Mouse (Mus musculus): ENCODE data around the gene Gm10142. TPM values are rescaled to one million over a fixed set of nuclear protein-coding genes. Genes with fewer than 3 reads are reported as not detected.

The Gm10142 gene
- polyA plus RNA-seq (2012; rRNA removed) (not detected in 2 replicates), polyA plus RNA-seq (2014; fragmentation: Nextera tagmentation; extraction: Ambion mirVana) (not detected in 2 replicates)

DNA sequence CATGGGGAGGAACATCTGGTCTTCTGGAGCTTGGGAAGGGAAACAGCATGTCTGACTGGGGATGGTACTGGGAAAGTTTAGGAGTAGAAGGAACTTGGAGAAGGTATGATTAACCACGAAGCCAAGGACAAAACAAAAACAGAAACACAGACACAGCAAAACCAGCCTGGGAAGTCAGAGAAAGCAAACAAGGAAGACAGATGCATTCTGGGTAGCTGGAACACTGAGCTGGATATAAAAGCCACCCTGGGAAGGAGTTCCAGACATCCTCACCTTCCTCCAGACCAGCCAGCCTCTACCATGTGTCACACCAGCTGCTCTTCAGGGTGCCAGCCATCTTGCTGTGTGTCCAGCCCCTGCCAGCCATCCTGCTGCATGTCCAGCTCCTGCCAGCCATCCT, at the start of gene Gm10142:
Gm10142 (plus strand) TSS at position 301 of the 400 bp plus-strand sequence.
- TF ChIP-seq POLR2A (IDR thresholded peaks at IDR 0.05; ENCODE audit: borderline replicate concordance, extremely low read depth, insufficient read depth, insufficient read length) = no peak
- 93% methylated on average over 1 of the region's 1 CpGs for WGBS
- ATAC-seq (ENCODE audit: low FRiP score, low read depth) = no peak
- H3K4me3 ChIP-seq (replicated peaks; ENCODE audit: low read length) = no peak within 1 kb of the TSS
- no peak within 1 kb of the TSS for H3K27ac ChIP-seq (replicated peaks; ENCODE audit: low read depth, low read length)
- H3K36me3 ChIP-seq (ENCODE audit: control insufficient read depth, insufficient read depth, low read length) = no peaks in the 10 kb centered on the region
- no peaks in the 10 kb centered on the region for H3K9me3 ChIP-seq (ENCODE audit: control insufficient read depth, low read length)
- no peak within 1 kb of the TSS for H3K4me2 ChIP-seq (replicated peaks; ENCODE audit: low read depth, low read length, severe bottlenecking)
- H3K4me1 ChIP-seq (ENCODE audit: control insufficient read depth, insufficient read depth, low read length) = no peaks in the 10 kb centered on the region
- H3K27me3 ChIP-seq (ENCODE audit: control insufficient read depth, insufficient read depth, low read length) = no peaks in the 10 kb centered on the region
- no peak for DNase-seq (ENCODE audit: low spot score)
- no peak within 1 kb of the TSS for H3K9ac ChIP-seq (ENCODE audit: low read depth, low read length, severe bottlenecking)

- H3K27ac ChIP-seq (replicated peaks; ENCODE audit: low read depth, low read length) = 0 out of 2 replicates have a peak overlapping the region, but pooled peaks have one; percentile 9
- DNase-seq (ENCODE audit: low spot score) (peak; percentile 37), ATAC-seq (ENCODE audit: low FRiP score, low read depth) (peak; percentile 41)
- no peak for TF ChIP-seq POLR2A (IDR thresholded peaks at IDR 0.05; ENCODE audit: borderline replicate concordance, extremely low read depth, insufficient read depth, insufficient read length)
- no peak overlapping the region for H3K4me2 ChIP-seq (replicated peaks; ENCODE audit: low read depth, low read length, severe bottlenecking)
- no peak overlapping the region for H3K4me3 ChIP-seq (replicated peaks; ENCODE audit: low read length)
- H3K9me3 ChIP-seq (ENCODE audit: control insufficient read depth, low read length) = no peaks in the 10 kb centered on the region
- H3K4me1 ChIP-seq (ENCODE audit: control insufficient read depth, insufficient read depth, low read length) = peaks cover 15% of the 10 kb centered on the region; the same call in 1 of the 2 replicates
- no peak overlapping the region for H3K9ac ChIP-seq (ENCODE audit: low read depth, low read length, severe bottlenecking)
- WGBS = 45% methylated on average over 8 of the region's 8 CpGs
- no peaks in the 10 kb centered on the region; the same call in 1 of the 2 replicates for H3K27me3 ChIP-seq (ENCODE audit: control insufficient read depth, insufficient read depth, low read length)
- no peaks in the 10 kb centered on the region for H3K36me3 ChIP-seq (ENCODE audit: control insufficient read depth, insufficient read depth, low read length)
Observed at GRCm38 (mm10) chr10:77666342-77666741, 49.3 kb upstream of the Gm10142 start.

GRCm38 (mm10) chr10:77667402-77667801, 48.2 kb upstream of the Gm10142 start:
- TF ChIP-seq POLR2A (IDR thresholded peaks at IDR 0.05; ENCODE audit: borderline replicate concordance, extremely low read depth, insufficient read depth, insufficient read length) = no peak
- no peak for DNase-seq (ENCODE audit: low spot score)

GRCm38 (mm10) chr10:77670710-77671109, 44.9 kb upstream of the Gm10142 start:
- ATAC-seq (ENCODE audit: low FRiP score, low read depth) (no peak), DNase-seq (ENCODE audit: low spot score) (no peak)
- 61% methylated on average over 4 of the region's 4 CpGs for WGBS
- no peaks in the 10 kb centered on the region for H3K9me3 ChIP-seq (ENCODE audit: control insufficient read depth, low read length)
- H3K4me1 ChIP-seq (ENCODE audit: control insufficient read depth, insufficient read depth, low read length) = peaks cover 15% of the 10 kb centered on the region; the same call in 1 of the 2 replicates
- no peaks in the 10 kb centered on the region; the same call in 1 of the 2 replicates for H3K27me3 ChIP-seq (ENCODE audit: control insufficient read depth, insufficient read depth, low read length)
- H3K4me3 ChIP-seq (replicated peaks; ENCODE audit: low read length) = no peak overlapping the region
- H3K27ac ChIP-seq (replicated peaks; ENCODE audit: low read depth, low read length) = no peak overlapping the region
- H3K9ac ChIP-seq (ENCODE audit: low read depth, low read length, severe bottlenecking) = no peak overlapping the region
- H3K36me3 ChIP-seq (ENCODE audit: control insufficient read depth, insufficient read depth, low read length) = no peaks in the 10 kb centered on the region
- TF ChIP-seq POLR2A (IDR thresholded peaks at IDR 0.05; ENCODE audit: borderline replicate concordance, extremely low read depth, insufficient read depth, insufficient read length) = no peak
- no peak overlapping the region for H3K4me2 ChIP-seq (replicated peaks; ENCODE audit: low read depth, low read length, severe bottlenecking)

More at GRCm38 (mm10) chr10:77667402-77667801, 48.2 kb upstream of the Gm10142 start:
- Histone ChIP-seq H3K27ac (replicated peaks; ENCODE audit: low read depth, low read length) (no peak overlapping the region), H3K9ac (ENCODE audit: low read depth, low read length, severe bottlenecking) (no peak overlapping the region), H3K4me1 (ENCODE audit: control insufficient read depth, insufficient read depth, low read length) (peaks cover 15% of the 10 kb centered on the region; the same call in 1 of the 2 replicates), H3K9me3 (ENCODE audit: control insufficient read depth, low read length) (no peaks in the 10 kb centered on the region), H3K36me3 (ENCODE audit: control insufficient read depth, insufficient read depth, low read length) (no peaks in the 10 kb centered on the region), H3K4me3 (replicated peaks; ENCODE audit: low read length) (no peak overlapping the region), H3K4me2 (replicated peaks; ENCODE audit: low read depth, low read length, severe bottlenecking) (no peak overlapping the region), H3K27me3 (ENCODE audit: control insufficient read depth, insufficient read depth, low read length) (no peaks in the 10 kb centered on the region; the same call in 1 of the 2 replicates)
- ATAC-seq (ENCODE audit: low FRiP score, low read depth) = no peak
- WGBS = 79% methylated on average over 4 of the region's 4 CpGs

- no peaks in the 10 kb centered on the region for H3K9me3 ChIP-seq (ENCODE audit: control insufficient read depth, low read length)
- no peaks in the 10 kb centered on the region for H3K36me3 ChIP-seq (ENCODE audit: control insufficient read depth, insufficient read depth, low read length)
- H3K4me2 ChIP-seq (replicated peaks; ENCODE audit: low read depth, low read length, severe bottlenecking) = no peak overlapping the region
- 53% methylated on average over 4 of the region's 4 CpGs for WGBS
- DNase-seq (ENCODE audit: low spot score) (no peak), ATAC-seq (ENCODE audit: low FRiP score, low read depth) (no peak)
- TF ChIP-seq POLR2A (IDR thresholded peaks at IDR 0.05; ENCODE audit: borderline replicate concordance, extremely low read depth, insufficient read depth, insufficient read length) = no peak
- no peaks in the 10 kb centered on the region; the same call in 1 of the 2 replicates for H3K27me3 ChIP-seq (ENCODE audit: control insufficient read depth, insufficient read depth, low read length)
- H3K9ac ChIP-seq (ENCODE audit: low read depth, low read length, severe bottlenecking) = no peak overlapping the region
- H3K27ac ChIP-seq (replicated peaks; ENCODE audit: low read depth, low read length) = no peak overlapping the region
- H3K4me3 ChIP-seq (replicated peaks; ENCODE audit: low read length) = no peak overlapping the region
- H3K4me1 ChIP-seq (ENCODE audit: control insufficient read depth, insufficient read depth, low read length) = peaks cover 9% of the 10 kb centered on the region; the same call in 1 of the 2 replicates
Observed at GRCm38 (mm10) chr10:77671519-77671918, 44.1 kb upstream of the Gm10142 start.
